In genomic region chr16:4585642-4586530, GRCm38 (mm10) we compare ENCODE assay signal across 8 mouse cellular contexts. TPM values are rescaled to one million over a fixed set of nuclear protein-coding genes. Genes with fewer than 3 reads are reported as not detected.
DNase-seq lines count a peak whose midpoint lies in the region; ATAC-seq and TF ChIP-seq lines count a peak whose summit lies in the region.

No protein-coding gene starts in this region.

- intact Hi-C loops in left cerebral cortex, postnatal 4 days (cut with DNase I), result no loop called here

- peaks cover 5% of the 10 kb centered on the region for H3K36me3 ChIP-seq in lung, embryonic 16.5 days (ENCODE audit: control insufficient read depth, insufficient read depth, low read length)
- H3K36me3 ChIP-seq in embryonic facial prominence, embryonic 13.5 days, result peaks cover 10% of the 10 kb centered on the region
- no peaks in the 10 kb centered on the region for H3K36me3 ChIP-seq in intestine, postnatal 0 days (ENCODE audit: control insufficient read depth, insufficient read depth)
- 0 out of 2 replicates have a peak, but pooled peaks cover 3% of the 10 kb centered on the region for H3K36me3 ChIP-seq in neural tube, embryonic 15.5 days

- peak overlapping the region; percentile 47 for H3K4me3 ChIP-seq in lung, embryonic 16.5 days (ENCODE audit: low read length)
- H3K4me3 ChIP-seq in embryonic facial prominence, embryonic 13.5 days, result peak overlapping the region; percentile 58
- H3K4me3 ChIP-seq in intestine, postnatal 0 days (ENCODE audit: low read depth, low read length), result peak overlapping the region; percentile 42
- peak overlapping the region; percentile 53 for H3K4me3 ChIP-seq in neural tube, embryonic 15.5 days (replicated peaks)

- peak; percentile 19 for ATAC-seq in lung, embryonic 16.5 days (ENCODE audit: low read depth)
- ATAC-seq in embryonic facial prominence, embryonic 13.5 days (ENCODE audit: insufficient number of reproducible peaks, insufficient read depth, low FRiP score, low TSS enrichment, low read depth), result no peak
- ATAC-seq in intestine, postnatal 0 days, result peak; percentile 20; the same call in 1 of the 2 replicates
- peak; percentile 56 for ATAC-seq in neural tube, embryonic 15.5 days (ENCODE audit: low FRiP score)

- no peaks in the 10 kb centered on the region for H3K9me3 ChIP-seq in lung, embryonic 16.5 days (ENCODE audit: control insufficient read depth, low read length)
- H3K9me3 ChIP-seq in embryonic facial prominence, embryonic 13.5 days, result no peaks in the 10 kb centered on the region
- H3K9me3 ChIP-seq in intestine, postnatal 0 days (ENCODE audit: control insufficient read depth), result no peaks in the 10 kb centered on the region
- no peaks in the 10 kb centered on the region for H3K9me3 ChIP-seq in neural tube, embryonic 15.5 days (replicated peaks)

- H3K27ac ChIP-seq in lung, embryonic 16.5 days (ENCODE audit: low read length), result peak overlapping the region; percentile 98
- H3K27ac ChIP-seq in embryonic facial prominence, embryonic 13.5 days, result peak overlapping the region; percentile 94
- peak overlapping the region; percentile 85 for H3K27ac ChIP-seq in intestine, postnatal 0 days (ENCODE audit: low read depth, low read length)
- H3K27ac ChIP-seq in neural tube, embryonic 15.5 days (replicated peaks), result peak overlapping the region; percentile 79

- TF ChIP-seq CTCF in intestine, postnatal 0 days (IDR thresholded peaks at IDR 0.05; ENCODE audit: low read depth), result no peak

- peak overlapping the region; percentile 52 for H3K9ac ChIP-seq in lung, embryonic 16.5 days (ENCODE audit: low read length)
- H3K9ac ChIP-seq in embryonic facial prominence, embryonic 13.5 days, result peak overlapping the region; percentile 70
- H3K9ac ChIP-seq in intestine, postnatal 0 days (ENCODE audit: low read depth, low read length), result peak overlapping the region; percentile 12; the same call in 1 of the 2 replicates
- peak overlapping the region; percentile 46 for H3K9ac ChIP-seq in neural tube, embryonic 15.5 days (replicated peaks)

- WGBS in lung, embryonic 16.5 days, result 5% methylated on average over 14 of the region's 14 CpGs
- WGBS in embryonic facial prominence, embryonic 13.5 days, result 10% methylated on average over 14 of the region's 14 CpGs
- 4% methylated on average over 14 of the region's 14 CpGs for WGBS in intestine, postnatal 0 days
- 9% methylated on average over 14 of the region's 14 CpGs for WGBS in neural tube, embryonic 15.5 days

- H3K4me1 ChIP-seq in lung, embryonic 16.5 days (replicated peaks; ENCODE audit: control insufficient read depth, insufficient read depth, low read length), result peaks cover 17% of the 10 kb centered on the region
- H3K4me1 ChIP-seq in embryonic facial prominence, embryonic 13.5 days, result peaks cover 20% of the 10 kb centered on the region
- H3K4me1 ChIP-seq in intestine, postnatal 0 days (replicated peaks; ENCODE audit: control insufficient read depth, insufficient read depth, low read length), result peaks cover 8% of the 10 kb centered on the region; the same call in 1 of the 2 replicates
- H3K4me1 ChIP-seq in neural tube, embryonic 15.5 days, result peaks cover 20% of the 10 kb centered on the region

- H3K27me3 ChIP-seq in lung, embryonic 16.5 days (ENCODE audit: control insufficient read depth, insufficient read depth, low read depth, low read length), result no peaks in the 10 kb centered on the region
- H3K27me3 ChIP-seq in embryonic facial prominence, embryonic 13.5 days, result no peaks in the 10 kb centered on the region
- no peaks in the 10 kb centered on the region for H3K27me3 ChIP-seq in intestine, postnatal 0 days (replicated peaks; ENCODE audit: control insufficient read depth, insufficient read depth, low read length)
- no peaks in the 10 kb centered on the region for H3K27me3 ChIP-seq in neural tube, embryonic 15.5 days (replicated peaks)

- peak overlapping the region; percentile 48 for H3K4me2 ChIP-seq in lung, embryonic 16.5 days (ENCODE audit: low read depth, low read length)
- H3K4me2 ChIP-seq in embryonic facial prominence, embryonic 13.5 days, result peak overlapping the region; percentile 61
- H3K4me2 ChIP-seq in intestine, postnatal 0 days (replicated peaks; ENCODE audit: low read depth), result peak overlapping the region; percentile 64
- H3K4me2 ChIP-seq in neural tube, embryonic 15.5 days, result peak overlapping the region; percentile 72

- DNase-seq in lung, postnatal 36 days, result no peak
- DNase-seq in left cerebral cortex, postnatal 4 days, result no peak
- no peak for DNase-seq in retina, embryonic 14.5 days (ENCODE audit: low spot score)
- no peak for DNase-seq in adipocyte (ENCODE audit: low spot score)

RNA-seq across cellular contexts. Expression of gene Glis2, which starts 8.6 kb away (rescaled TPM):
- polyA plus RNA-seq in lung, embryonic 16.5 days (2015; fragmentation: Nextera tagmentation; extraction: Ambion mirVana), result 21.3 and 23.7 TPM in 2 replicates
- 25.3 and 31.2 TPM in 2 replicates for polyA plus RNA-seq in embryonic facial prominence, embryonic 13.5 days (2015; fragmentation: Nextera tagmentation; extraction: Ambion mirVana)
- polyA plus RNA-seq in intestine, postnatal 0 days (2015; fragmentation: Nextera tagmentation; extraction: Ambion mirVana), result 9.2 and 10.5 TPM in 2 replicates
- 17.2 and 18.7 TPM in 2 replicates for polyA plus RNA-seq in neural tube, embryonic 15.5 days (2015; fragmentation: Nextera tagmentation; extraction: Ambion mirVana)
- 10 to 100 TPM; 29.0 to 32.8 TPM for total RNA-seq in left cerebral cortex, postnatal 4 days (2021)

RNA-seq across cellular contexts. Expression of gene Tfap4, which starts 26.2 kb away (rescaled TPM):
- polyA plus RNA-seq in lung, embryonic 16.5 days (2015; fragmentation: Nextera tagmentation; extraction: Ambion mirVana), result 13.2 and 15.5 TPM in 2 replicates
- 27.0 and 33.2 TPM in 2 replicates for polyA plus RNA-seq in embryonic facial prominence, embryonic 13.5 days (2015; fragmentation: Nextera tagmentation; extraction: Ambion mirVana)
- 9.3 and 10.8 TPM in 2 replicates for polyA plus RNA-seq in intestine, postnatal 0 days (2015; fragmentation: Nextera tagmentation; extraction: Ambion mirVana)
- polyA plus RNA-seq in neural tube, embryonic 15.5 days (2015; fragmentation: Nextera tagmentation; extraction: Ambion mirVana), result 8.6 and 12.3 TPM in 2 replicates
- total RNA-seq in left cerebral cortex, postnatal 4 days (2021), result 10 to 100 TPM; 13.0 to 13.4 TPM

RNA-seq across cellular contexts. Expression of gene Pam16, which starts 38.9 kb away (rescaled TPM):
- polyA plus RNA-seq in lung, embryonic 16.5 days (2015; fragmentation: Nextera tagmentation; extraction: Ambion mirVana), result 89.9 and 96.2 TPM in 2 replicates
- polyA plus RNA-seq in embryonic facial prominence, embryonic 13.5 days (2015; fragmentation: Nextera tagmentation; extraction: Ambion mirVana), result 71.0 and 99.5 TPM in 2 replicates
- polyA plus RNA-seq in intestine, postnatal 0 days (2015; fragmentation: Nextera tagmentation; extraction: Ambion mirVana), result 63.3 and 72.1 TPM in 2 replicates
- 150 and 179 TPM in 2 replicates for polyA plus RNA-seq in neural tube, embryonic 15.5 days (2015; fragmentation: Nextera tagmentation; extraction: Ambion mirVana)
- total RNA-seq in left cerebral cortex, postnatal 4 days (2021), result 10 to 100 TPM; 76.7 to 85.7 TPM

RNA-seq across cellular contexts. Expression of gene Srl, which starts 44.3 kb away (rescaled TPM):
- polyA plus RNA-seq in lung, embryonic 16.5 days (2015; fragmentation: Nextera tagmentation; extraction: Ambion mirVana), result 20.5 and 23.2 TPM in 2 replicates
- 19.4 and 21.1 TPM in 2 replicates for polyA plus RNA-seq in embryonic facial prominence, embryonic 13.5 days (2015; fragmentation: Nextera tagmentation; extraction: Ambion mirVana)
- polyA plus RNA-seq in intestine, postnatal 0 days (2015; fragmentation: Nextera tagmentation; extraction: Ambion mirVana), result 2.2 and 2.4 TPM in 2 replicates
- 22.4 and 26.3 TPM in 2 replicates for polyA plus RNA-seq in neural tube, embryonic 15.5 days (2015; fragmentation: Nextera tagmentation; extraction: Ambion mirVana)
- total RNA-seq in left cerebral cortex, postnatal 4 days (2021), result 10 to 100 TPM; 34.2 to 41.4 TPM

RNA-seq across cellular contexts. Expression of gene Vasn, which starts 53.9 kb away (rescaled TPM):
- 28.5 and 30.4 TPM in 2 replicates for polyA plus RNA-seq in lung, embryonic 16.5 days (2015; fragmentation: Nextera tagmentation; extraction: Ambion mirVana)
- polyA plus RNA-seq in embryonic facial prominence, embryonic 13.5 days (2015; fragmentation: Nextera tagmentation; extraction: Ambion mirVana), result 29.2 and 30.2 TPM in 2 replicates
- 5.0 and 5.3 TPM in 2 replicates for polyA plus RNA-seq in intestine, postnatal 0 days (2015; fragmentation: Nextera tagmentation; extraction: Ambion mirVana)
- 7.1 and 8.8 TPM in 2 replicates for polyA plus RNA-seq in neural tube, embryonic 15.5 days (2015; fragmentation: Nextera tagmentation; extraction: Ambion mirVana)
- 1 to 10 TPM; 2.6 to 3.2 TPM for total RNA-seq in left cerebral cortex, postnatal 4 days (2021)

Comparison
In these comparisons a context has a peak if more than half of its experiments do, and no peak if none do; other contexts are left out.
1. H3K9ac ChIP-seq: peak in every context shown above with its lines; median percentile 70 in embryonic facial prominence, embryonic 13.5 days; 52 in lung, embryonic 16.5 days; 46 in neural tube, embryonic 15.5 days; 12 in intestine, postnatal 0 days.